Mouse (Mus musculus) midbrain, embryonic 16.5 days (tissue): ENCODE measurements at regions not wholly inside any gene's neighbourhood (a gene's known extent, or its start where the extent isn't known, plus 50 kb on each side); places are given as distances from the start of the nearest gene placed in this dataset.
A peak's percentile ranks its signal among the peaks of the same experiment; 100 is the strongest.

ENCODE experiments used
- ATAC-seq: fragments of 200-750 bp; cut with Nextera tagmentation; 2 replicates; pipeline ENCODE4 v1.8.0; 2017; ENCODE audit warnings: moderate TSS enrichment
- H3K27ac ChIP-seq: fragments of 300-500 bp; sonication (generic); 2 replicates; pipeline ENCODE4 v1.5.1; 2014; ENCODE audit warnings: mild to moderate bottlenecking, low read length, mixed read lengths
- H3K27me3 ChIP-seq: fragments of 300-500 bp; sonication (generic); 2 replicates; pipeline ENCODE4 v1.6.1; 2014; ENCODE audit warnings: low read depth, low read length, mixed read lengths; ENCODE audit not compliant: control insufficient read depth, insufficient read depth
- H3K36me3 ChIP-seq: fragments of 300-500 bp; sonication (generic); 2 replicates; pipeline ENCODE4 v1.6.1; 2014; ENCODE audit warnings: mild to moderate bottlenecking, low read length, moderate library complexity, mixed read lengths; ENCODE audit not compliant: control insufficient read depth, insufficient read depth
- H3K4me1 ChIP-seq: fragments of 300-500 bp; sonication (generic); 2 replicates; pipeline ENCODE4 v1.6.1; 2014; ENCODE audit warnings: mild to moderate bottlenecking, low read length, mixed read lengths; ENCODE audit not compliant: control insufficient read depth, insufficient read depth
- H3K4me2 ChIP-seq: fragments of 300-500 bp; sonication (generic); 2 replicates; pipeline ENCODE4 v1.6.1; 2014; ENCODE audit warnings: mild to moderate bottlenecking, low read length, mixed read lengths
- H3K4me3 ChIP-seq: fragments of 300-500 bp; sonication (generic); 2 replicates; pipeline ENCODE4 v1.5.1; 2014; ENCODE audit warnings: low read depth, mild to moderate bottlenecking, low read length, moderate library complexity, mixed read lengths
- H3K9ac ChIP-seq: fragments of 300-500 bp; sonication (generic); 2 replicates; pipeline ENCODE4 v1.6.1; 2014; ENCODE audit warnings: low read depth, low read length, mixed read lengths
- H3K9me3 ChIP-seq: fragments of 300-500 bp; sonication (generic); replicated peaks from 2 replicates; pipeline ENCODE4 v1.6.1; 2014; ENCODE audit warnings: mild to moderate bottlenecking, low read length, mixed read lengths; ENCODE audit not compliant: control insufficient read depth, poor library complexity, severe bottlenecking
- WGBS: fragments of 180-500 bp; shearing (Covaris S2); extraction: QIAGEN DNeasy Blood & Tissue Kit; methylation state at CpG from one replicate; pipeline ENCODE4 v1.1.7; 2014; 5-methylcytosine and 5-hydroxymethylcytosine counted together

GRCm38 (mm10) chr1:105111236-105111635 is 245.3 kb downstream of the Rnf152 start:
- Histone ChIP-seq H3K4me2 (no peak overlapping the region), H3K27ac (0 out of 2 replicates have a peak overlapping the region, but pooled peaks have one; percentile 33), H3K4me3 (no peak overlapping the region), H3K9ac (no peak overlapping the region), H3K36me3 (no peaks in the 10 kb centered on the region), H3K4me1 (0 out of 2 replicates have a peak, but pooled peaks cover 5% of the 10 kb centered on the region), H3K27me3 (no peaks in the 10 kb centered on the region), H3K9me3 (no peaks in the 10 kb centered on the region)
- ATAC-seq = no peak
- 30% methylated on average over 4 of the region's 4 CpGs for WGBS

GRCm38 (mm10) chr1:105110581-105111210 is 245.8 kb downstream of the Rnf152 start:
- Histone ChIP-seq H3K9ac (no peak overlapping the region), H3K36me3 (no peaks in the 10 kb centered on the region), H3K27ac (no peak overlapping the region), H3K27me3 (no peaks in the 10 kb centered on the region), H3K4me2 (no peak overlapping the region), H3K9me3 (no peaks in the 10 kb centered on the region), H3K4me1 (0 out of 2 replicates have a peak, but pooled peaks cover 5% of the 10 kb centered on the region), H3K4me3 (no peak overlapping the region)
- ATAC-seq = no peak
- WGBS = 88% methylated on average over 1 of the region's 1 CpGs

GRCm38 (mm10) chr1:105107836-105108235 is 248.7 kb downstream of the Rnf152 start:
- no peak overlapping the region for H3K4me3 ChIP-seq
- WGBS = 84% methylated on average over 4 of the region's 4 CpGs
- no peak for ATAC-seq
- no peaks in the 10 kb centered on the region for H3K27me3 ChIP-seq
- H3K4me1 ChIP-seq = 0 out of 2 replicates have a peak, but pooled peaks cover 5% of the 10 kb centered on the region
- no peak overlapping the region for H3K9ac ChIP-seq
- no peak overlapping the region for H3K4me2 ChIP-seq
- H3K9me3 ChIP-seq = no peaks in the 10 kb centered on the region
- H3K27ac ChIP-seq = no peak overlapping the region
- no peaks in the 10 kb centered on the region for H3K36me3 ChIP-seq

- Histone ChIP-seq H3K36me3 (no peaks in the 10 kb centered on the region), H3K9me3 (no peaks in the 10 kb centered on the region), H3K4me1 (0 out of 2 replicates have a peak, but pooled peaks cover 5% of the 10 kb centered on the region), H3K9ac (no peak overlapping the region), H3K4me2 (no peak overlapping the region), H3K27ac (no peak overlapping the region), H3K4me3 (no peak overlapping the region), H3K27me3 (no peaks in the 10 kb centered on the region)
- WGBS = 93% methylated on average over 1 of the region's 1 CpGs
- no peak for ATAC-seq
Observed at GRCm38 (mm10) chr1:105107257-105107656, 249.3 kb downstream of the Rnf152 start.

GRCm38 (mm10) chr1:105105211-105105610 is 251.3 kb downstream of the Rnf152 start:
- no peaks in the 10 kb centered on the region for H3K36me3 ChIP-seq
- H3K4me3 ChIP-seq = no peak overlapping the region
- H3K4me1 ChIP-seq = no peaks in the 10 kb centered on the region
- H3K9ac ChIP-seq = no peak overlapping the region
- no peak for ATAC-seq
- no peak overlapping the region for H3K27ac ChIP-seq
- no peaks in the 10 kb centered on the region for H3K9me3 ChIP-seq
- no peak overlapping the region for H3K4me2 ChIP-seq
- no peaks in the 10 kb centered on the region for H3K27me3 ChIP-seq

GRCm38 (mm10) chr1:105095091-105095490 is 261.4 kb downstream of the Rnf152 start:
- Histone ChIP-seq H3K9ac (no peak overlapping the region), H3K4me2 (no peak overlapping the region), H3K4me1 (no peaks in the 10 kb centered on the region), H3K9me3 (no peaks in the 10 kb centered on the region), H3K27ac (no peak overlapping the region), H3K27me3 (no peaks in the 10 kb centered on the region), H3K36me3 (no peaks in the 10 kb centered on the region), H3K4me3 (no peak overlapping the region)
- no peak for ATAC-seq
- 38% methylated on average over 2 of the region's 2 CpGs for WGBS

GRCm38 (mm10) chr1:105094500-105094899 is 262.0 kb downstream of the Rnf152 start:
- H3K27me3 ChIP-seq = no peaks in the 10 kb centered on the region
- WGBS = 83% methylated on average over 3 of the region's 3 CpGs
- no peak overlapping the region for H3K9ac ChIP-seq
- no peaks in the 10 kb centered on the region for H3K4me1 ChIP-seq
- no peak overlapping the region for H3K4me3 ChIP-seq
- ATAC-seq = no peak
- no peaks in the 10 kb centered on the region for H3K36me3 ChIP-seq
- no peak overlapping the region for H3K27ac ChIP-seq
- no peaks in the 10 kb centered on the region for H3K9me3 ChIP-seq
- H3K4me2 ChIP-seq = no peak overlapping the region

- Histone ChIP-seq H3K36me3 (no peaks in the 10 kb centered on the region), H3K4me3 (no peak overlapping the region), H3K4me2 (no peak overlapping the region), H3K27ac (no peak overlapping the region), H3K27me3 (no peaks in the 10 kb centered on the region), H3K9ac (no peak overlapping the region), H3K9me3 (no peaks in the 10 kb centered on the region), H3K4me1 (no peaks in the 10 kb centered on the region)
- no peak for ATAC-seq
- WGBS = 97% methylated on average over 3 of the region's 3 CpGs
Observed at GRCm38 (mm10) chr1:105093875-105094274, 262.6 kb downstream of the Rnf152 start.

- H3K27ac ChIP-seq = no peak overlapping the region
- H3K4me2 ChIP-seq = no peak overlapping the region
- H3K9me3 ChIP-seq = no peaks in the 10 kb centered on the region
- WGBS = 86% methylated on average over 1 of the region's 1 CpGs
- no peaks in the 10 kb centered on the region for H3K36me3 ChIP-seq
- no peak overlapping the region for H3K9ac ChIP-seq
- no peaks in the 10 kb centered on the region for H3K27me3 ChIP-seq
- no peak overlapping the region for H3K4me3 ChIP-seq
- no peak for ATAC-seq
- H3K4me1 ChIP-seq = no peaks in the 10 kb centered on the region
Observed at GRCm38 (mm10) chr1:105093012-105093411, 263.5 kb downstream of the Rnf152 start.
